Mouse (Mus musculus) kidney, adult 9 months (tissue): Measurements from ENCODE around the gene Bhlhe41.

Source experiments
- DNase-seq: peaks from one replicate; pipeline ENCODE4 v3.0.0; 2022

The Bhlhe41 gene

GRCm38 (mm10) chr6:145832927-145833326 lies 32.4 kb downstream of the Bhlhe41 start:
- DNase-seq, result no peak

DNA sequence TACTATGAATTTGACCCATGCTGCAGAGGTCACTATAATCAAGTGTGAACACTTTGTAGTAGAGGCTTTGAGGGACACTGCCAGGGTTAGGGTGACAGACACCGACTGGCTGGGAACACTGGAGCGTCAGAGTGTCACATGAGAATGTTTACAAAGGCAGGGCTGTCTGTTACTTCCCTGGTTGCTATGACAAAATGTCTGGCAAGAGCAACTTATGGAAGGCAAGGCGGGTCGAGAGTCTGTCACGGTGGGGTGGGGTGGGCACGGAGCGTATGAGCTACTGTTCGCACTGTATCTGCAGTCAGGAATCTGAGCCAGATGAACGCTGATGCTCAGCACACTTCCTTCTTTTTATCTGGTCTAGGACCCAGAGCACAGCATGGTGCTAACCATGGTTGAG lies 34.7 kb downstream of the Bhlhe41 start:
- DNase-seq, result no peak

GRCm38 (mm10) chr6:145830117-145830516 lies 35.2 kb downstream of the Bhlhe41 start:
- peak; percentile 67 for DNase-seq

DNA sequence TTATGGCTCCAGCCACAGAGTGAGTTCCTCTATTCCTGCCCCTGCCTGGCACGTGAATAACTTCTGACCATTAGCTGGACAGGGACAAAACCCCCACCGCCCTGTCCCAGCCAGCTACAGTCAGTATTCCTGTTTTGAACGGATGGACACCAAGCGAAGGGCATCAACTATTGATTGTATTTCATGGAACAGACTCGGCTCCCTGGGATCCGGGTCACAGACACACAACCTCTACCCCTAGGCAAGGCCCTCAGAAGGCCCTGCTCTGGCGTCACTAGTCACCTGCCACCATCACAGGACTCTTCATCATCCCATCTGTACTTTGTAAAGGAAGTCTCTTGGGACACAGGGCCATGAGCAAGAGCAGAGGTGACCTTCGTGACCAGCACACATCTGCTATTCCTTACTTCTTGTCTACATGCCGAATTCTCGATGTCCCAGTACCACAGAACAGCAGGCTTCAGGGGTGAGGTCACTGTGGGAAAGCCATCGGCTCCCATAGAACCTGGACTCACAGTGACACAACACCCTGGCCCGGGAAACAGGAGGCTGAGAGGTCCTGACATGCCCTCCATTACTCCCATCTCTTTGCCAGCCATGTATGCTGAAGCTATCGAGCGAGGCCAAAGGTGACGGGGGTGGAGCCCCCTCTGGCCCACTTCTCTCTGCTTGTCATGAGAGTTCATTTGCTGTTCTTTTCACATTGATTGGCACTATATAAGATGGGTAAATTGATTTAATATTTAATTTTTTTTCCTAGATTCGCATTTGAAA lies 36.1 kb downstream of the Bhlhe41 start:
- DNase-seq, result no peak

- peak; percentile 52 for DNase-seq
Measured at GRCm38 (mm10) chr6:145826305-145826704, 39.1 kb downstream of the Bhlhe41 start.

DNA sequence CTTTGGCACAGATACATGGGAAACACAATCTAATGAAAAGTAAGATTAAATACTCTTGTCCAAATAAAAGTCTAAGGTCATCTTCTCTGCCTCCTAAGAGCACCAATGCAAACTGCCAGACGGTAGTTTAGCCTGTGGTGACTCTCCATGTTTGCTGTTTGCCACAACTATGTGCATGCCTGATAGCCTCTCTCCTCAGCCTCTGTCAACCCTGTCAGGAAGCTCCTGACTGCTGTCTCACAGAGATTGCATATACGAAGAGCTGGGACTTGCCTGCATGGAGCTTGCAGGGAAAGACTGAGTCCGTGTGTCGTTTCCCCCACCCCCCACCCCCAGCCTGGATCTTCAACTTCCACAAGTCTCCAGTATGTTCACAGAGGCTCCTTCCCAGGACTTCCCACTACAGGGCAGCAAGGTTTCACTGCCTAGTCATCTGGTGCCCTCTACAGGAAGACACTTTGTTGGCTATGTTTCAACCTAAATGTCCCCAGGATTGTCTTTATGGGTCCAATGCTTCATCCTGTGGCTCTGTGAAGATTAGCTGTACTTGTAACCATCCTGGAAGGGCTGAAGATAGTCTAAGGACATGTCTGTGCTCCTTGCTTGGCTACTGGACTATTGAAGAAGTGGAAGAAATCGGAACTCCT lies 41.6 kb downstream of the Bhlhe41 start:
- peak; percentile 69 for DNase-seq

DNA sequence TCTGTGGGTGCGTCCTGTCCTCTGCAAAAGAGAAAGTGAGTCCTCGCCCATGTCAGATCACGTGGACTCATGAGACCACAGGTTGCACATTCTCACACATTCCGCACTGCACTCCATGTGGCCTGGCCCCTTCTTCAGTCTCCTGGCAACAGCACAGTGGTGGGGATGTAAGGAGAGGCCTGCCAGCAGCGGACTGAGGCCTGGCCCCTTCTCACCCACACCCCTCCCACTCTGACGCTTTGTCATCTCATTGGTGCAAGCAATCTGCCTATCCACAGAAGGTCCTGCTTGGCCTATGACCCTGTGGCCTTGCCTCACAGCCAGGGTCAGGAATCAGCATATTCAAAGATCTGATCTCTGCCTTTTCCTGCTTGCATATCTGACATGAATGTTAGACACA lies 42.3 kb downstream of the Bhlhe41 start:
- no peak for DNase-seq

- no peak for DNase-seq
Measured at GRCm38 (mm10) chr6:145822218-145822617, 43.1 kb downstream of the Bhlhe41 start.

DNA sequence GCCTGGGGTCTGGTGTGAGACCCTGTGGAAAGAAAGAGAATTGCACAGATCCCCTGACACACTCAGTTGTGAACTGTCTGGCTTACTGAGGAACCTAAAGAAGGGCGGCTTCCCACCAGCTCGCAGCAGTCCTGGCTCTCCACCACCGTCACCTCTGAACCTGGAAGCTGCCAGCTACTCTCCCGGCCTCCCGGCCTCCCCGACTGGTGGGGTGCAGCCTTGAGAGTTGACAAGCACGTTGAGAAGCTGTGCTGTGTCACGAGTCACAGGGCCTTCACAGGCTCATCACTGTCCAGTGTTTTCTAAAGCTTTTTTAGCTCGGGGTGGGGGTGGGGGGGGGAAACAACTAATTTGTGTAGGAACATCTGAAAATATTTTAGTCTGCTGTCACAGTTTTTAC lies 46.2 kb downstream of the Bhlhe41 start:
- no peak for DNase-seq

DNA sequence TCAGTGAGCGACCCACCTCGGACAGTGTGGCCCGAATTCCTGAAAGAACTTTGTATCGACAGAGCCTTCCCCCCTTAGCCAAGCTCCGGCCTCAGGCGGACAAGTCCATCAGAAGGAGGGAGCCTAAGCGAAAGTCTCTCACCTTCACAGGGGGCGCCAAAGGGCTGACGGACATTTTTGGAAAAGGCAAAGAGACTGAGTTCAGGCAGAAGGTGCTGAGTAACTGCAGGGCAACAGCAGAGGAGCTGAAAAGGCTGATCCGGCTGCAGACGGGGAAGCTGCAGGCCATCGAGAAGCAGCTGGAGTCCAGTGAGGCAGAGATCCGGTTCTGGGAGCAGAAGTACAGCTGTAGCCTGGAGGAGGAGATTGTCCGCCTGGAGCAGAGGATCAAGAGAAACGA lies 50.2 kb downstream of the Bhlhe41 start:
- no peak for DNase-seq

DNA sequence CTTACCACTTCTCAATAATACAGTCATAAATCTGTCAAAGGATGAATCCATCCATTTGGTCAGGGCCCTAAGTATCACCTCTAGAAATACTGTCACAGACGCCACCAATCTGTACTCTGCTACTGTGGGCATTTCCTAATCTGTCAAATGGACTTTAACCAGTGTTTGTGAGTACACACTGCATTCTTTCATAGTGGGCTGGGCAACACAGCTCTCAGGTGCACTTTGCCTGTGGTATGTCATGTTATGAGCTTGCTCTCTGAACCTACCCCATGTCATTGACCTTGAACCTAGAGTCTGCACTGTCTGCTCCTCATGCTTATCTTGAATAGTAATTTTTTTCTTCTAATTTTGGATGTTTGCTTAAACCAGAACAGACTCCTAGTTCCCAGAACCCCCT lies 54.2 kb downstream of the Bhlhe41 start:
- peak; percentile 69 for DNase-seq

DNA sequence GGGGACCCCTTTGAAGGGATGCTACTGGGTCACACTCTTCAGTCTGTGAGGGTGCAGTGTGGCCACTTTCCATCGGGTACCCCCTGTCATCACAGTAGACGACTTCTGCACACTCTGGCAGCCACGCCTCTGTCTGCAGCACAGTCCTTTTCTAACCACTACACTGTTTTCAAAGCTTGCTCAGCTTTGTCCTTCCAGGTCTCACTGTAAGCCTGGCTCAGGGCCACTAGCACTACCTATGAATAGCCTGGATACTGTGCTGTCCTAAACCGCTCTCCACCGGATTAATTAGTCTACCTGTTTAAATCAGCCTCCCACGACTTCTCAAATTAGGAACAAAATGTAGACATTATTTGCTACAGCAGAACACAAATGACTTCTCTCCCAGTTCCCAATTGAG lies 55.3 kb downstream of the Bhlhe41 start:
- DNase-seq, result no peak

- peak; percentile 42 for DNase-seq
Measured at GRCm38 (mm10) chr6:145809566-145809965, 55.8 kb downstream of the Bhlhe41 start.
